Comparison of ENCODE assay signal across 13 mouse cellular contexts in the genomic region with DNA sequence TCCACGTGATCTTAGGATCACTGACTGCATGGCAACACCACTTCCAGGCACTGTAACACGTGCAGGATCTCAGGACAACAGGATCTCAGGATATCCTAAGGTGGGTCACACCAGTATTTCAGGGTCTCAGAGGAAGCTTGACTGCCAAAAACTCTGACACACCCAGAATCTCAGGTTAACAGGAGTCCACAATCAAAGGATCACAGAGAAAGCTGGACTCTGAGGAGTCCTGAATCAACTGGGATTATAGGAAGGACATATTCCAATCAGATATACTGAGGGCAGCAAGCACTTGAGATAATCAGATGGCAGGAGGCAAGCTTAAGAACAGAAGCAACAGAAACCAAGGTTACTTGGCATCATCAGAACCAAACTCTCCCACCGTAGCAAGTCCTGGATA. TPM values are rescaled to one million over a fixed set of nuclear protein-coding genes. Genes with fewer than 3 reads are reported as not detected.
"Had no signal": no experiment of that assay in that cellular context is flagged by ENCODE, and none has a peak within 500 bp of the region (broad histone marks: within the 10 kb centered on the region; RNA-seq: fewer than 3 reads in every experiment).

No protein-coding gene starts in this region.

RNA-seq across cellular contexts. Expression of a gene that starts 12.7 kb away (rescaled TPM):
- polyA plus RNA-seq: forebrain, embryonic 16.5 days; heart, adult 2 months; heart, embryonic 13.5 days; heart, embryonic 15.5 days; heart, postnatal 0 days; hindbrain, embryonic 15.5 days; hindbrain, postnatal 0 days; kidney, adult 2 months; kidney, embryonic 15.5 days; kidney, postnatal 0 days; large intestine, adult 2 months; limb, embryonic 10.5 days; limb, embryonic 12.5 days had no signal
